Mouse (Mus musculus): ENCODE data around the gene Cyp2d26.
"Not testable (repeated sequence)": the region's sequence is repeated elsewhere in the genome, so short reads cannot be mapped to it uniquely, and the experiment has no call there.

GRCm38 (mm10) chr15:82777856-82778255 is 16.2 kb downstream of the Cyp2d26 start:
- TF ChIP-seq CTCF (IDR thresholded peaks at IDR 0.05; ENCODE audit: insufficient read depth, low read length); POLR2A (IDR thresholded peaks at IDR 0.05; ENCODE audit: borderline replicate concordance, extremely low read depth, low read depth, low read length): not testable (repeated sequence)

Measured in lung, adult 2 months (tissue).